ENCODE assay signal across 11 mouse cellular contexts in the genomic region with DNA sequence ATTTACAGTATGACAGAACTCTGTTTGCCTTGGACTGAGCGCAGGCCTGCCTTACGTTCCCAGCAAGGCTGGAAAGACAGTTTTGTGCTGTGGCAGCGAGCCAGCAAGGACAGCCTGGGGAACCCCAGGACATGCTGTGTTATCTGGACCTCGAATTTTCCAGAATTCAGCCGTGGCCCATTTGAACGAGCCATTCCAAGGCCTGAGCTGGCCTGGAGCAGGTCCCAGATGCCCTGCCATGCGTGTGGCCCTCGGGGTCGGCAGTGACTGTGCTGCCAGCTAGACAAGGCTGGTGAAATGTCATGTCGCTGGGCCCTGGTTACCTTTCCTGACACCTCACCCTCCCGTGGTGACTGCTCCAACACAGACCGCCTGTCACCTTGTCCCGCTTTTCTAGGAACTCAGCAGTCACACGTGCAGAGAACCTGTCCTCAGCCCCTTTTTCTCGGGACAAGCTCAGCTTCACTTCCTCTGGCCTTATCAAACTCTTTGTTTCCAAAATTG.
DNase-seq lines count a peak whose midpoint lies in the region; ATAC-seq and TF ChIP-seq lines count a peak whose summit lies in the region.
"Had no signal": no experiment of that assay in that cellular context is flagged by ENCODE, and none has a peak within 500 bp of the region (broad histone marks: within the 10 kb centered on the region; RNA-seq: fewer than 3 reads in every experiment).

No protein-coding gene starts in this region.

- no peak for TF ChIP-seq POLR2A in kidney, adult 2 months (IDR thresholded peaks at IDR 0.05; ENCODE audit: low read depth, low read length)
- no peak for TF ChIP-seq POLR2A in cerebellum, adult 2 months (IDR thresholded peaks at IDR 0.05; ENCODE audit: borderline replicate concordance, insufficient read depth, low read length)

- no peak overlapping the region for H3K4me3 ChIP-seq in kidney, adult 2 months (ENCODE audit: insufficient read depth, low read depth, low read length)
- H3K4me3 ChIP-seq in cerebellum, adult 2 months (replicated peaks; ENCODE audit: insufficient read depth, low read depth, low read length), result no peak overlapping the region
- no peak overlapping the region for H3K4me3 ChIP-seq in heart, embryonic 16.5 days (ENCODE audit: low read length)
- no peak overlapping the region for H3K4me3 ChIP-seq in layer of hippocampus, adult 2 months
- H3K4me3 ChIP-seq: midbrain, embryonic 12.5 days had no signal

- peak; percentile 88 for ATAC-seq in heart, embryonic 16.5 days (replicated peaks; ENCODE audit: extremely low read depth, insufficient read depth, low FRiP score)
- ATAC-seq: inflammation-experienced regulatory T-cells, adult 6 months had no signal

- H3K9me3 ChIP-seq in heart, embryonic 16.5 days (replicated peaks; ENCODE audit: control insufficient read depth, low read length), result no peaks in the 10 kb centered on the region
- H3K9me3 ChIP-seq: midbrain, embryonic 12.5 days had no signal

- no peak overlapping the region for H3K9ac ChIP-seq in heart, embryonic 16.5 days (ENCODE audit: low read length)
- H3K9ac ChIP-seq: midbrain, embryonic 12.5 days had no signal

- TF ChIP-seq CTCF in kidney, adult 2 months (conservative IDR thresholded peaks at IDR 0.05; ENCODE audit: insufficient read depth, insufficient read length, low read depth, low read length), result no peak
- no peak for TF ChIP-seq CTCF in cerebellum, adult 2 months (IDR thresholded peaks at IDR 0.05; ENCODE audit: borderline replicate concordance, insufficient read depth, low read depth, low read length)
- TF ChIP-seq CTCF in layer of hippocampus, adult 2 months (conservative IDR thresholded peaks at IDR 0.05), result no peak

- 64% methylated on average over 15 of the region's 15 CpGs for WGBS in kidney, adult 2 months
- WGBS in cerebellum, adult 2 months, result 8% methylated on average over 15 of the region's 15 CpGs
- WGBS in heart, embryonic 16.5 days, result 21% methylated on average over 15 of the region's 15 CpGs

- no peak overlapping the region for H3K27ac ChIP-seq in kidney, adult 2 months (ENCODE audit: insufficient read depth, low read depth, low read length)
- no peak overlapping the region for H3K27ac ChIP-seq in cerebellum, adult 2 months (ENCODE audit: insufficient read depth, low read length)
- H3K27ac ChIP-seq in heart, embryonic 16.5 days (ENCODE audit: low read length), result peak overlapping the region; percentile 72
- no peak overlapping the region for H3K27ac ChIP-seq in layer of hippocampus, adult 2 months
- H3K27ac ChIP-seq: midbrain, embryonic 12.5 days had no signal

- H3K4me2 ChIP-seq in heart, embryonic 16.5 days (ENCODE audit: low read depth, low read length), result 0 out of 2 replicates have a peak overlapping the region, but pooled peaks have one; percentile 4
- H3K4me2 ChIP-seq: midbrain, embryonic 12.5 days had no signal

- H3K27me3 ChIP-seq in kidney, adult 2 months (replicated peaks; ENCODE audit: control insufficient read depth, insufficient read depth, low read length), result no peaks in the 10 kb centered on the region
- no peaks in the 10 kb centered on the region for H3K27me3 ChIP-seq in cerebellum, adult 2 months (ENCODE audit: control insufficient read depth, insufficient read depth, low read length)
- H3K27me3 ChIP-seq in heart, embryonic 16.5 days (ENCODE audit: control insufficient read depth, insufficient read depth, low read length), result no peaks in the 10 kb centered on the region

- no peaks in the 10 kb centered on the region for H3K4me1 ChIP-seq in kidney, adult 2 months (ENCODE audit: control insufficient read depth, insufficient read depth, low read length)
- H3K4me1 ChIP-seq in cerebellum, adult 2 months (ENCODE audit: control insufficient read depth, insufficient read depth, low read length), result peaks cover 17% of the 10 kb centered on the region
- peaks cover 37% of the 10 kb centered on the region for H3K4me1 ChIP-seq in heart, embryonic 16.5 days (ENCODE audit: control insufficient read depth, insufficient read depth, low read length)

- DNase-seq in kidney, adult 2 months, result peak; percentile 27
- no peak for DNase-seq in kidney, adult 9 months
- DNase-seq in adipocyte (ENCODE audit: low spot score), result peak; percentile 64
- peak; percentile 83 to 88 for DNase-seq in cerebellum, adult 2 months
- DNase-seq in layer of hippocampus, adult 2 months (ENCODE audit: low spot score in 2 of 2), result no peak
- no peak for DNase-seq in thymus, postnatal 10 days (ENCODE audit: low spot score in 2 of 2)
- no peak for DNase-seq in c-Kit-positive CD71-positive TER-119-positive erythroid progenitor cells, embryonic 14.5 days (ENCODE audit: low spot score)
- DNase-seq: spleen, adult 18-20 months had no signal

- no peaks in the 10 kb centered on the region for H3K36me3 ChIP-seq in kidney, adult 2 months (ENCODE audit: control insufficient read depth, insufficient read depth, low read length)
- no peaks in the 10 kb centered on the region for H3K36me3 ChIP-seq in heart, embryonic 16.5 days (ENCODE audit: control insufficient read depth, insufficient read depth)
- H3K36me3 ChIP-seq: midbrain, embryonic 12.5 days had no signal

Comparison
In these comparisons a context has a peak if more than half of its experiments do, and no peak if none do; other contexts are left out.
1. DNase-seq: peak in kidney, adult 2 months (single experiment), adipocyte (single experiment) and cerebellum, adult 2 months (2 of 2); none in kidney, adult 9 months (single experiment), layer of hippocampus, adult 2 months (0 of 2), thymus, postnatal 10 days (0 of 2) and c-Kit-positive CD71-positive TER-119-positive erythroid progenitor cells, embryonic 14.5 days (single experiment).